Mouse (Mus musculus) embryonic fibroblast, embryonic 13.5 days (primary cell): ENCODE results near the gene Itga4. TPM values are rescaled to one million over a fixed set of nuclear protein-coding genes. Genes with fewer than 3 reads are reported as not detected.

Experiments used
- H3K27ac ChIP-seq: 2 replicates; pipeline ENCODE4 v1.5.1; 2012; ENCODE audit warnings: low read length, control low read depth, inconsistent platforms; ENCODE audit not compliant: insufficient read depth
- H3K4me1 ChIP-seq: 2 replicates; pipeline ENCODE4 v1.6.1; 2011; ENCODE audit warnings: low read length; ENCODE audit not compliant: control insufficient read depth, insufficient read depth
- H3K4me3 ChIP-seq: 2 replicates; pipeline ENCODE4 v1.5.1; 2011; ENCODE audit warnings: mild to moderate bottlenecking, control low read depth, low read length; ENCODE audit not compliant: insufficient read depth
- CTCF ChIP-seq: IDR thresholded peaks from 2 replicates; pipeline ENCODE4 v1.5.1; 2011; ENCODE audit warnings: mild to moderate bottlenecking, control low read depth, low read length, moderate library complexity, borderline replicate concordance; ENCODE audit not compliant: insufficient read depth
- POLR2A ChIP-seq: IDR thresholded peaks from 2 replicates; pipeline ENCODE4 v1.6.1; 2011; ENCODE audit warnings: low read depth, mild to moderate bottlenecking, control low read depth, low read length, moderate library complexity
- polyA plus RNA-seq: library from polyadenylated mRNA; stranded (reverse); fragments of >200 nt; gene quantifications from 2 replicates; pipeline ENCODE4 v1.2.4, GENCODE M21; 2011; ENCODE audit warnings: low read depth; ENCODE audit not compliant: missing spikeins, insufficient read length

Gene Itga4
- polyA plus RNA-seq, 1 experiment, result 11.1 TPM

DNA sequence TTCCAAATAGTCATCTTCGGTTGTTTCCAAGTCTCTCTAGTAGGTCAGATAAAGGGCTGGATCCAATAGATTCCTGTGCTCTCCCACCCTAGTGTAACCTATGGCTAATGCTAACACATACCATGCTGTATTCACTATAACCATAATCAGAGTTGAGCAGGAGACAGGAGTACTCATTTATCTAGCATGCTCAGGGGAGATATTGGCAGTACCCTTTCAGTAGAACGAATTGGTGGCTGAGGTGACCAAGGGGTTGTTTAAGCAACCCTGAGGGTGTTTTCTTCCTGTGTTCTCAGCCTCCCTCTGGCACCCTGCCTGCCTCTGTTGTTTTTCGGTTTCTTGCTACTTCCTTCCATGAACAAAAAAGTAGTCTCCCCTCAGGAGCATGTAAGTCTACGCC lies 4.1 kb downstream of the Itga4 start:
- Histone ChIP-seq H3K4me3 (no peak overlapping the region), H3K4me1 (no peaks in the 10 kb centered on the region), H3K27ac (no peak overlapping the region)
- TF ChIP-seq CTCF (no peak), POLR2A (no peak)

- no peak overlapping the region for H3K4me3 ChIP-seq
- no peak for TF ChIP-seq POLR2A
- TF ChIP-seq CTCF, result peak; percentile 31; the same call in 1 of the 2 replicates
- H3K4me1 ChIP-seq, result no peaks in the 10 kb centered on the region
- H3K27ac ChIP-seq, result no peak overlapping the region
These were observed 10.4 kb downstream of the Itga4 start for GRCm38 (mm10) chr2:79265665-79266064.

DNA sequence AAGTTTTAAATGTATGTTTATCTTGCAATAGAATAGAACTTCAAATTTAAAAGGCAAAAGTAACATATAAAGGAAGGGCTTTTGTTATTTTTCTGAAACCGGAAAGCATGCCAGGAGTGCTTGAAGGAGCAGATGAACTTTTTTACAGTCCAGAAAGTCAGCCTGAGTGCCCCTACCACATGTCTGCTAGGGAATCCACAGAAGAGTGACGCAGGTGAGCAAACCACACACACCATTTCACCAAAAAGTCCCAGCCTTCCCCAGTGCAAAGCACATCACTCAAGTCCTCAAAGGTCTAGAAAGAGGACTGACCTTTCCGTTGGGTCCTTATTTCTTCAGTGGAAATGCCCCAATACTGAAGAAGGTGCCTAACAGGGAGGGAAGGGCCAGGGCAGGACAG lies 11.3 kb downstream of the Itga4 start:
- no peak for TF ChIP-seq POLR2A
- TF ChIP-seq CTCF, result no peak
- Histone ChIP-seq H3K27ac (no peak overlapping the region), H3K4me3 (no peak overlapping the region)

GRCm38 (mm10) chr2:79267181-79267580 lies 12.0 kb downstream of the Itga4 start:
- H3K4me3 ChIP-seq, result no peak overlapping the region
- no peak overlapping the region for H3K27ac ChIP-seq
- TF ChIP-seq CTCF, result no peak
- no peak for TF ChIP-seq POLR2A
- no peaks in the 10 kb centered on the region for H3K4me1 ChIP-seq

More for the DNA sequence above, 11.3 kb downstream of the Itga4 start:
- H3K4me1 ChIP-seq, result no peaks in the 10 kb centered on the region

DNA sequence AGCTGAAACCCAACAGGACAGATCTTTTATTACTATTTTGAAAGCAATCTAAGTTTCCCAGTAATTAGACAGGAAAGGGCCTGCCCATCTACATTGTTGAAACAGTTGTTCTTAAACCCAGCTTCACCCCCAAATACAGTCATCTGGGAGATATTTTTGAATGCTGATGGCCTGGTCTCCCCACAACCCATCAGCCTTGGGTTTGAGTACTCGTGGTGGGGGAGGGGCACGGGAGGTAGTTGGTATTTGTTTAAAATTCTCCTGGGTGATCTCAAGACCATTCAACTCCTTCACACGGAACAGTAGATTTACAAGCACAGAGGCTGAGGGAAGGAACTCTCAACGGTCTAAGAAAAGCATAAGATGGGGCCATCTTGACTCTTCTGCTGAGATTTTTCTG lies 13.6 kb downstream of the Itga4 start:
- TF ChIP-seq CTCF (no peak), POLR2A (no peak)
- H3K27ac ChIP-seq, result no peak overlapping the region
- no peaks in the 10 kb centered on the region for H3K4me1 ChIP-seq
- H3K4me3 ChIP-seq, result no peak overlapping the region

DNA sequence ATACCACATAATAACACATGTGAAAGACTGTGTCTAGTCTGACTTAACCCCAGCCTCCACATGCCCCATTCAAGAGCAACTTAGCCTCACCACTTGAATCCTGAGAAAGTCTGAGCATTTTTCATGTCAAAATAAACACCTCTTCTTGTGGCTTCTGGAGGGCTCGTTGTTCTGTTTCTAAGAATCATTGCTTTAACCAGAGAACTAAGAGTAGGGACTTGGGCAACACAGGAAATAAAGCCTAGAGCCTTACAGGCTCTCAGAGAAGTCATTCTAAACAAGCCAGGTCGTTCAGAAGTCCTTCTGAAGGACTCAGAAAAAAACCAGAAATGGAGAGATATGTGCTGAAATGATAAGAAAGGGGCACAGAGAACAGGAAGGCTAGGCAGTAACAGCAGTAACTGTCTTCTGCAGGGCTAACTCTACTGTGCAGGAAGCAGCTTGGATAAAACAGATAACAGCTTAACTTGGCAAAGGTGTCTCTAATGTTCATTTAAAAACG lies 14.9 kb downstream of the Itga4 start:
- no peak overlapping the region for H3K4me3 ChIP-seq
- TF ChIP-seq CTCF (no peak), POLR2A (no peak)
- no peak overlapping the region for H3K27ac ChIP-seq
- H3K4me1 ChIP-seq, result no peaks in the 10 kb centered on the region

DNA sequence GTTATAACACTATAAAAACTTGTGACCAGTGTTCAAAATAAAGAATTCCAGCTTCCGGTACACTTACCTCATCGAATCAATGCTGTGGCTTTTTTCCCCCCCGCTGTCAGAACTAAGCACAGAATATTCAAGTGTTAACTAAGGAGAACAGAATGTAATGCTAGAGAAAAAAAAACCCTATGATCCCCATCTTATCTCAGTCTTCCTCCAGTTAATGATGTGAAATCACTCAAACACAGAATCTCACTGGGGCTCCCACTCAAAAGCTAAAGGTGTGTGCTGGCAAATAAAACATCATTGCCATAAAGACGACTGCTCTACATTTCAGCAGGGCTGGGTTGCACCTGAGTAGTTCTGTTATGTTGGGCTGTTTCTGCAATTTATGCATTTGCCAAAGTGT lies 16.6 kb downstream of the Itga4 start:
- Histone ChIP-seq H3K4me3 (no peak overlapping the region), H3K27ac (no peak overlapping the region), H3K4me1 (no peaks in the 10 kb centered on the region)
- TF ChIP-seq POLR2A, result no peak
- TF ChIP-seq CTCF, result no peak

DNA sequence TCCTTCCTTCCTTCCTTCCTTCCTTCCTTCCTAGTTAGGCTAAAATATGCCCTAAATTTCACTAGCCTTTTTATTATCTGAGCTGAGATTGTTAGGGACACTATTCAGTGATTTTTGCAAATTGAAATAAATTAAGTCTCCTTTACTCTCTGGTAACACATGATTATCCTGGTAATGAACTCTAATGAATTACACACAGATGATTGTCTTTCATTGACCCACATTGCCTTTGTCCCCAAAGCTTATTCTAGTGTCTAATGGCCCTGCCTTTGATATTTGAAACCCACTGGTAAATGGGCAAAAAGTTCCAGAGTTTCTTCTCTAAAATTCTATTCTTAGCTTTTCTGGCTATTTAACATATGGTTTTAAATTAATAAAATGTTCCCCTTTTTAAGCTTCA lies 23.4 kb downstream of the Itga4 start:
- Histone ChIP-seq H3K27ac (no peak overlapping the region), H3K4me1 (no peaks in the 10 kb centered on the region), H3K4me3 (no peak overlapping the region)
- TF ChIP-seq POLR2A, result no peak
- TF ChIP-seq CTCF, result no peak

GRCm38 (mm10) chr2:79284206-79284605 lies 29.0 kb downstream of the Itga4 start:
- Histone ChIP-seq H3K4me1 (no peaks in the 10 kb centered on the region), H3K4me3 (no peak overlapping the region), H3K27ac (no peak overlapping the region)
- TF ChIP-seq POLR2A (no peak), CTCF (no peak)

DNA sequence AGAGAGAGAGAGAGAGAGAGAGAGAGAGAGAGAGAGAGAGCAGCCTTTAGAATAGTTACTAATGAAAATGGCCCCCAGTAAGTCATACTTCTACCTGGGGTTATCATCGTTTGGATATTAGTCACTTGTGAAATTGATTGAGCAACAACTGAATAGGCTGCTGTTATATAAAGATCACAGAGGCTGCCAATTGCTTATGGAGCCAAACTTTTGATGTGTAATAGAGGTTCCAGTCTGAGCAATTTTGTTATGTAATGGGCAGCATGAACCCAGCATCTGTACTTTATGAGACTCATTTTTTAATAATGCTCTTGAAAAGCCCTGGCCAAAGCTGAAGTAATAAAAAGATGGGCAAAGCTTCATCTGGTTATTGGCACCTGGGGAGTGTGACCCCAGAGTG lies 34.9 kb downstream of the Itga4 start:
- H3K27ac ChIP-seq, result no peak overlapping the region
- TF ChIP-seq CTCF (no peak), POLR2A (no peak)
- H3K4me3 ChIP-seq, result no peak overlapping the region

GRCm38 (mm10) chr2:79291922-79292321 lies 36.7 kb downstream of the Itga4 start:
- Histone ChIP-seq H3K4me3 (no peak overlapping the region), H3K27ac (no peak overlapping the region), H3K4me1 (no peaks in the 10 kb centered on the region)
- TF ChIP-seq POLR2A (no peak), CTCF (no peak)

More for the DNA sequence above, 34.9 kb downstream of the Itga4 start:
- no peaks in the 10 kb centered on the region for H3K4me1 ChIP-seq

- Histone ChIP-seq H3K4me1 (no peaks in the 10 kb centered on the region), H3K4me3 (no peak overlapping the region), H3K27ac (no peak overlapping the region)
- TF ChIP-seq POLR2A, result no peak
- no peak for TF ChIP-seq CTCF
These were observed 37.2 kb downstream of the Itga4 start for GRCm38 (mm10) chr2:79292431-79292830.
